Mouse (Mus musculus): ENCODE data around the gene Myl6b. TPM values are rescaled to one million over a fixed set of nuclear protein-coding genes. Genes with fewer than 3 reads are reported as not detected.
"Not testable (repeated sequence)": the region's sequence is repeated elsewhere in the genome, so short reads cannot be mapped to it uniquely, and the experiment has no call there.

The Myl6b gene
- polyA plus RNA-seq, 1 experiment: 16.7 TPM

DNA sequence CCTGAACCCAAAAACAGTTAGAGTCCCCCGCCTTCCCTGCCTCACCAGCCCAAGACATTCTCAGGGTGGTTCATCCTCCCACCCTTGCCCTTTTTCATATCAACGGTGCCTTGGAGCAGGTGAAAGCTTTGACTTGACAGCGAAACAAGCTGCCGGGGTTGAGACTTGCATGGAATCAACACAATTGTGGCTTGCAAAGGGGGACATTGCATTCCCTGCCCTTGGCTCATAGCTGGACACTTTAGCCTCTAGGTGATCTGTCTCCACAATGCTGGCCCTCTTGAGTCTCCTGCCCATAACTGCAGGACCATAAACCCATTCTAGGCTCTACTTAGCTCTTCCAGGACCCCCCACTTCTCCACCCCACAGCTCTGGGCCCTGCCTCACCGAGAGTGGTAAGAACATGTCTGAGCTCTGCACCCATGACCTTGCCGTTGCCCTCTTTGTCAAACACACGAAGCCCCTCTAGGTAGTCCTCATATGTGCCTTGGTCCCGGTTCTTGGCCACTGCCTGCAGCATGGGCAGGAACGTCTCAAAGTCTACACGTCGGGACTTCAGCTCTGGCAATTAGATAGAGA lies 3.7 kb downstream of the Myl6b start:
- TF ChIP-seq MYOG (IDR thresholded peaks at IDR 0.05; ENCODE audit: control insufficient read depth, extremely low read depth, insufficient read length) (no peak), MAX (IDR thresholded peaks at IDR 0.05) (no peak), CTCF (IDR thresholded peaks at IDR 0.05; ENCODE audit: control insufficient read depth, insufficient read depth, insufficient read length) (no peak), CEBPB (IDR thresholded peaks at IDR 0.05; ENCODE audit: low read depth) (no peak), MYOD1 (IDR thresholded peaks at IDR 0.05; ENCODE audit: control insufficient read depth, insufficient read length, low read depth) (no peak), USF1 (IDR thresholded peaks at IDR 0.05; ENCODE audit: low read depth) (no peak), FOSL1 (IDR thresholded peaks at IDR 0.05; ENCODE audit: insufficient read depth, low read length, poor library complexity, severe bottlenecking) (no peak)
- Histone ChIP-seq H3K36me3 (ENCODE audit: control insufficient read depth, insufficient read depth) (peaks cover 28% of the 10 kb centered on the region), H3K79me3 (ENCODE audit: low read depth) (peaks cover 40% of the 10 kb centered on the region), H3K27me3 (ENCODE audit: control insufficient read depth, insufficient read depth, insufficient read length) (no peaks in the 10 kb centered on the region), H3ac (ENCODE audit: control insufficient read depth, insufficient read length, low read depth) (peak overlapping the region; percentile 94), H3K4me3 (ENCODE audit: insufficient read depth, poor library complexity, severe bottlenecking) (peak overlapping the region; percentile 97), H3K79me2 (ENCODE audit: control insufficient read depth, insufficient read depth) (peaks cover 61% of the 10 kb centered on the region)

- Histone ChIP-seq H3K36me3 (ENCODE audit: control insufficient read depth, insufficient read depth) (peaks cover 35% of the 10 kb centered on the region), H3ac (ENCODE audit: control insufficient read depth, insufficient read length, low read depth) (peak within 1 kb of the TSS; percentile 94), H3K79me2 (ENCODE audit: control insufficient read depth, insufficient read depth) (peaks cover 61% of the 10 kb centered on the region), H3K27me3 (ENCODE audit: control insufficient read depth, insufficient read depth, insufficient read length) (no peaks in the 10 kb centered on the region), H3K4me3 (ENCODE audit: insufficient read depth, poor library complexity, severe bottlenecking) (peak within 1 kb of the TSS; percentile 97), H3K79me3 (ENCODE audit: low read depth) (peaks cover 40% of the 10 kb centered on the region)
- no peak for TF ChIP-seq FOSL1 (IDR thresholded peaks at IDR 0.05; ENCODE audit: insufficient read depth, low read length, poor library complexity, severe bottlenecking)
- TF ChIP-seq MYOG (IDR thresholded peaks at IDR 0.05; ENCODE audit: control insufficient read depth, extremely low read depth, insufficient read length): no peak
- TF ChIP-seq CTCF (IDR thresholded peaks at IDR 0.05; ENCODE audit: control insufficient read depth, insufficient read depth, insufficient read length): peak; percentile 63
Measured at GRCm38 (mm10) chr10:128493695-128494666, 4.5 kb downstream of the Myl6b start, which contains the start of gene Myl6. Gene Myl6, minus strand, starts transcription at chr10:128494145.

- Histone ChIP-seq H3K79me3 (ENCODE audit: low read depth) (peaks cover 40% of the 10 kb centered on the region), H3K79me2 (ENCODE audit: control insufficient read depth, insufficient read depth) (peaks cover 61% of the 10 kb centered on the region), H3K36me3 (ENCODE audit: control insufficient read depth, insufficient read depth) (peaks cover 42% of the 10 kb centered on the region), H3ac (ENCODE audit: control insufficient read depth, insufficient read length, low read depth) (peak overlapping the region; percentile 79), H3K27me3 (ENCODE audit: control insufficient read depth, insufficient read depth, insufficient read length) (no peaks in the 10 kb centered on the region), H3K4me3 (ENCODE audit: insufficient read depth, poor library complexity, severe bottlenecking) (peak overlapping the region; percentile 97)
- TF ChIP-seq MAX (IDR thresholded peaks at IDR 0.05) (no peak), MYOG (IDR thresholded peaks at IDR 0.05; ENCODE audit: control insufficient read depth, extremely low read depth, insufficient read length) (no peak), USF1 (IDR thresholded peaks at IDR 0.05; ENCODE audit: low read depth) (no peak), CTCF (IDR thresholded peaks at IDR 0.05; ENCODE audit: control insufficient read depth, insufficient read depth, insufficient read length) (no peak), FOSL1 (IDR thresholded peaks at IDR 0.05; ENCODE audit: insufficient read depth, low read length, poor library complexity, severe bottlenecking) (no peak), MYOD1 (IDR thresholded peaks at IDR 0.05; ENCODE audit: control insufficient read depth, insufficient read length, low read depth) (no peak), CEBPB (IDR thresholded peaks at IDR 0.05; ENCODE audit: low read depth) (no peak)
Measured at GRCm38 (mm10) chr10:128493319-128493694, 5.2 kb downstream of the Myl6b start.

DNA sequence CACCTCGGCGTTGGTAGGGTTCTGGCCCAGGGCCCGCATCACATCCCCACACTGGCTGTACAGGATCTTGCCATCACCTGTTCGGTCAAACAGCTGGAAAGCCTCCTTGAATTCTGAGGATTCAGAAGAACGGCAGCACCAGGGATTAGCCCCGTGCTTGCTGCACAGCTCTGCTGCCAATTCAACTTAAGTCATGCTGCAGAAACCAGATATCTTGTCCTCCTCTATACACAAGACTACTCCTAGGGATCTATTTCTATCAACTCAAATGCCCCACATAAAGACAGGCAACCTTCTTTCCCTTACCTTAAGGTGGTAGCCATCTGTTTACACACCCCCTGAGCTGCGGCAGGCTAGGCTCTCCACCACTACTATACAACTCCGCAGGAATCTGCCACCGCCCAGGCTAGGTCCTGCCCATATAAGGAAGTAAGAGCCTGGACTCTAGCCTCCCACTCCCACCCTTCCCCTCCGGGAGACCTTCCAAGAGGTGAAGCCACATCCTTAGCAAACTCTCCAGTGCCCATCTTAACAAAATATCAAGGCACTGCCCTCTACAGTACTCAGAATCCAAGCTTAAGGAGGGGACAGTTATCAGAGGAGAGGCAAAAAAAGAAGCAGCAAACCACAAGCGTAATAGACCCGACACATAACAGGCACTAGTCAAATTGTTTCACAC lies 5.7 kb downstream of the Myl6b start:
- Histone ChIP-seq H3K27me3 (ENCODE audit: control insufficient read depth, insufficient read depth, insufficient read length) (no peaks in the 10 kb centered on the region), H3K36me3 (ENCODE audit: control insufficient read depth, insufficient read depth) (peaks cover 44% of the 10 kb centered on the region), H3K79me3 (ENCODE audit: low read depth) (peaks cover 40% of the 10 kb centered on the region), H3K4me3 (ENCODE audit: insufficient read depth, poor library complexity, severe bottlenecking) (peak overlapping the region; percentile 97), H3K79me2 (ENCODE audit: control insufficient read depth, insufficient read depth) (peaks cover 61% of the 10 kb centered on the region), H3ac (ENCODE audit: control insufficient read depth, insufficient read length, low read depth) (peak overlapping the region; percentile 79)
- TF ChIP-seq MAX (IDR thresholded peaks at IDR 0.05): no peak

DNA sequence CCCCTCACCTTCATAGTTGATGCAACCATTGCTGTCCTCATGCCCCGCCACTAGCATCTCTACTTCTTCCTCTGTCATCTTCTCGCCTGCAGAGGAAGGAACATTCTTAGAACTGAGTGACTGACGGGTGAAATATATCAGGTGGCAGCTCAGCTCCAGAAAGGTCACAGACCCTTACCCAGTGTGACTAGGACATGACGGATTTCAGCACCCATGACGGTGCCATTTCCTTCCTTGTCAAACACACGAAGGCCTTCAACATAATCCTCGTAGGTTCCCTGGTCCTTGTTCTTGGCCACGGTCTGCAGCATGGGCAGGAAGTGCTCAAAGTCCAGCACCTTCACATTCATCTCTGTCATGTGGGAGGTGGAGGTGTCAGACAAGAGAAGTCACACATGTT lies 6.4 kb downstream of the Myl6b start:
- not testable (repeated sequence) for H3K27me3 ChIP-seq (ENCODE audit: control insufficient read depth, insufficient read depth, insufficient read length)
- H3K79me2 ChIP-seq (ENCODE audit: control insufficient read depth, insufficient read depth): peaks cover 61% of the 10 kb centered on the region
- H3K36me3 ChIP-seq (ENCODE audit: control insufficient read depth, insufficient read depth): peaks cover 50% of the 10 kb centered on the region
- peak overlapping the region; percentile 97 for H3K4me3 ChIP-seq (ENCODE audit: insufficient read depth, poor library complexity, severe bottlenecking)
- H3K79me3 ChIP-seq (ENCODE audit: low read depth): peaks cover 40% of the 10 kb centered on the region
- H3ac ChIP-seq (ENCODE audit: control insufficient read depth, insufficient read length, low read depth): peak overlapping the region; percentile 79

GRCm38 (mm10) chr10:128491495-128491894 lies 7.0 kb downstream of the Myl6b start:
- TF ChIP-seq MAX (IDR thresholded peaks at IDR 0.05) (no peak), FOSL1 (IDR thresholded peaks at IDR 0.05; ENCODE audit: insufficient read depth, low read length, poor library complexity, severe bottlenecking) (no peak), MYOG (IDR thresholded peaks at IDR 0.05; ENCODE audit: control insufficient read depth, extremely low read depth, insufficient read length) (no peak), CEBPB (IDR thresholded peaks at IDR 0.05; ENCODE audit: low read depth) (no peak), CTCF (IDR thresholded peaks at IDR 0.05; ENCODE audit: control insufficient read depth, insufficient read depth, insufficient read length) (no peak), USF1 (IDR thresholded peaks at IDR 0.05; ENCODE audit: low read depth) (no peak), MYOD1 (IDR thresholded peaks at IDR 0.05; ENCODE audit: control insufficient read depth, insufficient read length, low read depth) (no peak)
- peaks cover 54% of the 10 kb centered on the region for H3K36me3 ChIP-seq (ENCODE audit: control insufficient read depth, insufficient read depth)

More at GRCm38 (mm10) chr10:128491495-128491894, 7.0 kb downstream of the Myl6b start:
- Histone ChIP-seq H3K4me3 (ENCODE audit: insufficient read depth, poor library complexity, severe bottlenecking) (peak overlapping the region; percentile 97), H3K27me3 (ENCODE audit: control insufficient read depth, insufficient read depth, insufficient read length) (no peaks in the 10 kb centered on the region), H3K79me3 (ENCODE audit: low read depth) (peaks cover 40% of the 10 kb centered on the region), H3K79me2 (ENCODE audit: control insufficient read depth, insufficient read depth) (peaks cover 61% of the 10 kb centered on the region), H3ac (ENCODE audit: control insufficient read depth, insufficient read length, low read depth) (peak overlapping the region; percentile 79)

All from C2C12 (cell line).